Mouse (Mus musculus): ENCODE measurements around the gene Braf. TPM values are rescaled to one million over a fixed set of nuclear protein-coding genes. Genes with fewer than 3 reads are reported as not detected.
"Not testable (repeated sequence)": the region's sequence is repeated elsewhere in the genome, so short reads cannot be mapped to it uniquely, and the experiment has no call there.

The Braf gene
- total RNA-seq (2021) (10 to 100 TPM; 29.2 to 41.6 TPM), polyA plus RNA-seq (2012; rRNA removed) (3.1 and 4.0 TPM in 2 replicates)
- long read RNA-seq, partial matches to known transcripts: 0 of 1 reads
- long read RNA-seq, other reads (novel, unspliced or antisense): 1 of 1 reads

DNA sequence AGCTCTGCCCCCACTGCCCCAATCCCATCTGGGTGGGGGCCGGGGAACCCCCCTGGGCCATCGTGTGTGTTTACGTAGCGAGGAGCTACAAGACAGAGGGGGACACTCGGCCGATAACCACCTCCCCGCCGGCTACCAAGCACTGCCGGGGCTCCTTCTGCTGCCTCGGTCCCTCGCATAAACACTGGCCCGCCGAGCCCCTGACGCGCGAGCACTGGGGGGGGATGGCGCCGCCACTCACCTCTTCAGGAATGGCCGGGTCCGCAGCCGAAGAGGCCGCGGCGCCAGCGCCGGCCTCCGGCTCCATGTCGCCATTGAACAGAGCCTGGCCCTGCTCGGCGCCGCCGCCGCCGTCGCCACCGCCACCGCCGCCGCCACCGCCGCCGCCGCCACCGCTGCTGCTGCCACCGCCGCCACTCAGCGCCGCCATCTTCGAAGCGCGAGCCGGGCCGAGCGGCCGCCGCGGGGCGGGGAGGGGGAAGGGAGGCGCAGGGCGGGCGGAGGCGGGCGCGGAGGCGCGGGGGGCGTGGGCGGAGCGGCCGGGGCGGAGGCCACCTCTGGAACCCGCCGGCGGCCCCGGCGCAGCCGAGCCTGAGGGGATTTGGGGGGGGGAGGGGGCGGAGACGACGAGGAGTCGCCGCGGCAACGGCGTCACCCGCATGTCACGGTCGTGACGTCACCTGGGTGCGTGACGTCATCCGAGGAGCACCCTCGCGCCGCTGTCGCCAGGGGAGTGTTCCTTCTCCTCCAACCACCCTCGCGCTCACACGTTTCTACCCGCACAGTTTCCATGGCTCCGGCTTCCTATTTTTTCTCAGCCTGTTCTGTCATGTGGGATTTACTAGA lies at the start of gene Braf:
TSS of gene Braf (minus strand) at position 598 of the 846 bp plus-strand sequence.
- peak; percentile 89 for DNase-seq

DNA sequence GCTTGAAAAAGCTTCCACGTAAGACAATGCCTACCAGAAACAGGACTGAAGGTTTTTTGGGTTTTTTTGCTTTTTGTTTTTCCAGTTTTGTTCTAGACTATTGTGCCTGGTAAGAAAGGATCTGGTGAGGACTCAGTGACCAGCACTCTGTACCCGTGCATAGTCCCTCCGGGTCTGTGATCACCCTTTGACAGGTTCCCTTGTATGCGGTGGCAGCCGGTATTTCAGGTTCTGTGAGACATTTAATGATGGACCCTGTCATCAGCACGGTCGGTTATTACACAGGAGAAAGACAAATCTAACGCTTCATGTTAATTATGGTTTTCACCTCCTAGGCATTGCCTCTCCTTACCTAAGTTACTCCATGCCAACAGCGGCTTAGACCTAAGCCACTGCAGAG lies 49.8 kb upstream of the Braf start:
- DNase-seq: no peak

DNA sequence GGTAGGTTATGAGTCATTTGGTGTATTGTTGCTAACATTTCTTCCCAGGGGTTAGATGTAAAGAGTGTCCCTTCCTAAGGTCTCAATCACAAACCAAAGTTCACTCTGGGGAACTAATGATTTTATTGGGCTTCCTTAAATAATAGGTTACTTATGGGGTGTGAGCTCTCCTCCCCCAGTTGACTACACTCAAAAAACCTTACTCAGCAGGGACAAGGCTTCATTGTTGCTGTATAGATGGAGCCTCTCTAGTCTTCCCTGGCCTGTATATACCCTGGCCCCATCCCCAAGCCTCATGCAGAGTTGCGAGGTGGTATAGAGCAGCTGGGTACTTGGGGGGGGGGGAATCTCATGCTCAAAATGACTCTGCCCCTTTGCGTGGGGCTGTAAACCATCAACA lies 32.0 kb upstream of the Braf start:
- DNase-seq: no peak

DNA sequence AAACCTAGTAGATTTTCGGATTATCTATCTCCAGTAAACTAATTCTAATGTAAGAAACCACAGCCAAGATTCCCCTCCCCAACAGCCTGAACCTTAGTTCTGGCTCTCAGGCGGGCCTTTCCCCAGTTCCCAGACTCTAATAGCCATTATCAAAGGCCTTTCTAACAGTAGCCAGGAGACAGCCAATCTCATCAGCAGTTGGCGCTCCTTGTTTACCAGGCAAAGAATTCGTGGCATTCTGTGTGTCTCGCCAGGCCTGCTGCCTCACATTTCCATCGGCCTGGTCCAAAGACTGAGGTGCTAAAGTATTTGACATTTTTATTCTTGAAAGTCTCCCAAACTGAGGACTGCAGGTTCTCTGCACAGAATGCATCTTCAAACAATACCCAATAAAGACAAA lies 24.6 kb upstream of the Braf start:
- DNase-seq: no peak

DNA sequence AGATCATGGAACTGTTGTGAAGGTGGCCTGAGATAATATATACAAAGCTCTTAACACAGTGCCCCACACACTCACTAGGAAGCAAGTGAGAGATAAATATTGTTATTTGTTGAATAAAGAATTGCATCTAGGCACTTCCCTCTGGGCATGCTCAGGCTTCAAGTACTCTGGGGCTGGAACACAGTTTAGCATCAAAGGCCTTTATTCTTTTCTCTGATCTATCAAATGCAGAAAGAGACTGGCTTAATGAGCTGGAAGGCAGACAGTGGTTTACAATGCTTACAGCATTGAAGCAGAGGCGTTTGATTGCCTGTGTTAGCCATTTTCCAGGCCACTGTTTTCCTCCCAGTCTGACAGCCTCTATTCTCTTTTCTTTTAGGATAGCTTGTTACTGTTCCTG lies 21.8 kb upstream of the Braf start:
- DNase-seq: no peak

DNA sequence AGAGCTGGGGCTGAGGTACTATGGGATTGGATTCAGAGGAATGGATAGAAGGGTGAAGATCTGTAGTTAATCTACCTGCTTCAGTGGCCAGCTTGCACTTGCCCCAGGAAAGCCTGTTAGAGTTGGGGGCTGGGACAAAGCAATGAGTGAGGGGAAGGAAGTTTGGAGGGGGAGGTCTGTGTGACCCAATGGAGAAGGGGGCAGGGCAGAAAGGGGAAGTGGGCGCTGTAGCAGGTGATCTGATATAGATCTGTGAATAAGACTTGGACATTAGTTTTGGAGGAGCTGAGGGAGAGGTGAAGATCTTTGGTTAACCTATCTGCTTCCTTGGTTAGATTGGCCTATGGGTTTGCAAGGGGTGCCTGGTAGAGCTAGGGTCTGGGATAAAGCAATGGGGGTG lies 20.2 kb upstream of the Braf start:
- no peak for DNase-seq

DNA sequence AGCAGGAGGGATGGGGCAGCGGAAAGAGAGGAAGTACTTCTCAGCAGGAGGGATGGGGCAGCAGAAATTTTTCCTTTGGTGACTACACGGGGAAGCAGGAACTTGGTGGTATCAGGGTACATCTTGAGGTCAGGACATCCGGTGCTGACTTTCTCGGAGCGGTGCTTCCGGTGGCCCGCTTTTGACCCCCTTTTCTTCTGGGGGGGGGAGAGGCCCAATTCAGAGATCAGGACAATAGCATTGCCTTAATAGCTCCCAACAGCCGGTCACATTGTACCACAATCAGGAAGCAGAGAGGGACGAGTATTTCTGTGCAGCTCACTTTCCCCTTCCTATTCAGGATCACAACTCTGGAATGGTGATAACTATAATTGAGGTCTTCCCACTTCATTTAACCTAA lies 14.4 kb upstream of the Braf start:
- not testable (repeated sequence) for DNase-seq

DNA sequence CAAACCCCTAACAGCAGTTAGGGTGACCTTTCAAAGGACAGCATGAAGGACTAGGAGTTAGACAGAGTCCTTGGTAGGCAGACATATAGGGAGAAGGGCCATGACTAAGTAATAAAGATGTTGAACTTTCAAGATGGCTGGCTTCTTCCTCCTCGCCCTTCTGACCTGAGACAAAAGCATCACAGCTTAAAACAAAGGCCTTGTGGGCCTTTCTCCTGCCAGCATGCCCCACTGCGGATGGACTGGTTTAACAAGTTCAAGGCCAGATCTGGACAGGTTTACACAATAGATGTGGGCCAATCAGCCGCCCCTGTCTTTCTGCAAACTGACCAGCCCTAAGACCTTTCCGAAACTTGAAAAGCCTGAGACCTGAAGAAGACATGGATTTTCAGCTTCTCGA lies 2.8 kb upstream of the Braf start:
- no peak for DNase-seq

DNA sequence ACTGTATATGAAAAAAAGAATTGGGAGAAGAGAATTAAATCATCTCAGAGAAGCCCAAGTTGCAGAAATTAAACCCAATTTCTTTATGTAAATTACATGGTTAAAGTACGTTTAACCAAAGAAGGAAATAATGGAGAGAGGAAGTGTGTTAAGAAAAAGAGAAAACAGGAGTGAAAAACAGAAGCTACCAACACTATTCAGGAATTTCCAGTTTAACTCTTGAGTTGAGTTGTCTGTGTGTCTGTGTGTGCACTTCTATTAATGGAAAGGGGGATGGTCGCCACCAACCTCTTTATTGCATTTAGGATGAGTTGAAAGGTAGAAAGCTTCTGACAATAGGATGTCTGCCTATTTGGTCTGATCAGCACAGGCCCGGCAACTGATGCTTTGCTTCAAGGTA lies 886 bp upstream of the Braf start:
- no peak for DNase-seq

DNA sequence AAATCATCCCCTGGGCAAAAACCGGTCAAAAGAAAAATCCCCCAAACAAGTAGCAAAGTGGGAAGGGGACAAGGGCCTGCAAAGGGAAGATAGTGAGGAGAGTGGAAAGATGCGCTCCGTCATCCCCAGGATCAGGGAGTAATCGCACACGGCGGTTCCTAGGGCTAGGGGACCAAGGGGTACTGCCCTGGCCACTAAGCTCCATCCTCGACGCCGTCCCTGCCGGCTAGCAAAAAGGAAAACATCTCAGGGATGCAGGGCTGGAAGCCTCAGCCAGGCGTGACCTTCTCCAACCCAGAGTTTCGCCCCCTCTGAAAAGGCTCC lies 759 bp downstream of the Braf start:
- no peak for DNase-seq

DNA sequence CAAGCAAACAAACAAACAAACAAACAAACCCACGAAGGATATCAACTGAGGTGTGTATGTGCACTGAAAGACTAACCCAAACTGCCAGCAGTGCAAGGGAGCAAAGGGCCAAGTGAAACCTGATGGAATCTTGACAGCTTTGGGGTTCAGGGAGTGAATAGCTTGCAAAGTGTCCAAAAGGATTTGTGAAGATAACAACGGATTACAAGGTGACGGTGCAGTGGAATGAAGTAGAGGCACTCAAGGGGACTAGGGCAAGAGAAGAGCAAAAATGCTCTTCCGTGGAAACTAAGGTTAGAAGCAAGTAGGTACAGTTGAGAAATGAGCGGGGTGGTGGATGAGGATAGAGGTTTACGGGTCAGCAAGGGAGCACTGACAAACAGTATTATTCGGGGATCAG lies 1.2 kb downstream of the Braf start:
- DNase-seq: no peak

DNA sequence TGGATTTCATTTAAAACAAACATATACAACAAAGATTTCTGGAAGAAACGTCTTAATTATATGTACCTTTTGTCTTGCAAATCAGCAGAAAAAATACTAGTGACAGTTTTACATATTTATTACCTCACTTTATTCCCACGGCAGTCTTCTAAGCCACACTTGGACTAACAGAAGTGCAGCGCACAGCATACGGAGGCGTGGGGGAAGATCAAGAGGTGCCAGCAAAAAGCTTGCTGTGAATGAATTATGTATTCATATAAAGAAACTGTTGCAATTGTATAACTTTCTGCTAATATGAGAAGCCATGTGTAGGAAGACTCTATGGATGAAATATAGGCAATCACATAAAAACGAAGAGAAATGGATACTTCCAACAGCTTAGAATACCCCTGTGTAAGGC lies 6.7 kb downstream of the Braf start:
- DNase-seq: no peak

DNA sequence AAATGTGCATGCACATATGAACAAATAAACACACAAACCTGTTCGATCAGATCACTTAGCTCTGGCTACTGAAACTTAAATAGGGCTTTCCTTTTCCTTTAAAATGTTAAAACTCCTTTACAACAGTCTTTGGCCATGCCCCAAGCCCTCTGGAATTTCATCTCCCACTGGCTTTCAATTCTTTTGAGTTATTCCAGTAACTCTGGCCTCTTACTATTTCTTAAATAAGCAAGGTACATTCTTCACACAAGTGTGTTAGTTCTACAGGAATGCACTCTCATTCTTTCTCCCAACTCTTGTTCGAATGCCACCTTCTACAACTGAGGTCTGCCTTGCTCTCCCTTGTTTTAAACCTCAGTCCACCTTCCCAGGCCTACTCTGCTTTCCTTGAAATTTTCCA lies 8.2 kb downstream of the Braf start:
- DNase-seq: no peak

DNA sequence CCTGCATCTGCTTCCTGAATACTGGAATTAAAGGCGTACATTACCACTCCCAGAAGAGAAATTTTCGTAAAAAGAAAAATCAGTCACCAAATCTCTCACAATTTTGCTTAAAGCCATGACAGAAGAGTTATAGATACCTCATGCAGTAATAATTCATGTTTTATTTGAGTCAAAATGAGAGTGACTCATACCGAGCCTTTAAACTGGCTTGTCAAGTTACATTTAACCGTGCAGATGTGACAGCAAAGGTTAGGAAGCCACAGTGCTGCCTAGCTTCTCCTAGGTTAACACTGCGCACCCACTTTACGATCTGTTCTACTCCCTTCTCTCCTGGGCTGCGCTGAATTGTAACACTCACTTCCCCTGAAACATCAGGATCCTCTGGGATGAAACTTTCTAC lies 10.9 kb downstream of the Braf start:
- peak; percentile 15 for DNase-seq

DNA sequence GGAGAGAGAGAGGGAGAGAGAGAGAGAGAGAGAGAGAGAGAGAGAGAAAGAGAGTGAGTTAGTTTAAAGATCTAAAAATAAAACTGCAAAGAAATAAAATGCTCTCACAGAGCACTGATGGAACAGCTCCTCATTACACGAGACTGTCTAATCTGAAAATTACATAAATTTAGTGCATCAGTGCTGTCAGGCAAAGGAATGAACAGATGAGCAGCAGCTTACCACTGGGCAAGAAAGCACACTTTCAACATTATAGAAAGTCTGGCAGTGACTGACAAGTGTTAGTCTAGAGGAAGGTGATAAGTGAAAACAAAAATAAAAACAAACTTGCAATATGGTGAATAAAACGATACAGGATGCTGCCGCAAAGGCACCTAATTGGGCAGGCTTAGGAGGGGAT lies 11.9 kb downstream of the Braf start:
- no peak for DNase-seq

DNA sequence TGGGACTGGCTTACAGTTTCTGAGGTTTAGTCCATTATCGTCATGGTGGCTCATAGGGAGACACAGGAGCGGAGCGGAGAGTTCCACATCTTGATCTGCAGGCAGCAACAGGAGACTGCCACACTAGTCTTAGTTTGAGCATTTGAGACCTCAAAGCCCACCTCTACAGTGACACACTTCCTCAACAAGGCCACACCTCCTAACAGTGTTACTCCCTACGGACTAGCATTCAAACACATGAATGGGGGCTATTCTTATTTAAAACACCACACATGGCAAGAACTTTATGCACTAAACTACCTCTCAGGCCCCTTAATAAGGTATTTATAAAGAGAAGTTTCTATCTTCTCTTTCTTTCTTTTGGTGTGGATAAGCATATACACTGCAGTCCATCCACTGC lies 19.6 kb downstream of the Braf start:
- no peak for DNase-seq

DNA sequence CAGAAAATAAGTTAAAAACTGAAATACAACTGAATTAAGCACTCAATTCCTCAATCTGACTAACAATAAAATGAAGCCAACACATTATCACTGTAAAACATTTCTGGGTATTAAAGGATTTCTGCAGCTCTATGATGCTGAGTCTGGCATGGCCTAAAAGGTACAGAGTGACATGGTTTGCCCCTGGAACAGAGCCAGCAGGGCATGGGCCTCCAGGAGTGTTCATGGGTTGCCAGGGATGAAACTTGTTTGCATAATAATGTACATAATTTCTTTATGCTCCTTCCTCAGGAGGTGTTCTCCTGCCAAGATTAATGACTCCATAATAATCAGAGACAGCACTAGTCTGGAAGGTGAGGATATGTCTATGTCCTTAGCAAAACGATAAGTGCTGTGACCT lies 32.1 kb downstream of the Braf start:
- no peak for DNase-seq

DNA sequence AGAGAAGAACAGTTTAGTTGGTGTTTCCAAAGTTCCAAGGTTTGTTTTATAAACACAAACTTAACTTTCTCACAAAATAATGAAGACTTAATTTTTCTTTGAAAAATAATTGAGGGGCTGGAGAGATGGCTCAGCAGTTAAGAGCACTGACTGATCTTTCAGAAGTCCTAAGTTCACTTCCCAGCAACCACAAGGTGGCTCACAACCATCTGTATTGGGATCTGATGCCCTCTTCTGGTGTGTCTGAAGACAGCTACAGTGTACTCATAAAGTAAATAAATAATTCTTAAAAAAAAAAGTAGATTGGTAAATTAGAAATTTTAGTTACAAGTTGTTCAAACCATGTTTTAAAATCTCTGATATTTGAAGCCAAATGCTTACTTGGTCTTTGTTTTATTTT lies 38.4 kb downstream of the Braf start:
- DNase-seq: not testable (repeated sequence)

DNA sequence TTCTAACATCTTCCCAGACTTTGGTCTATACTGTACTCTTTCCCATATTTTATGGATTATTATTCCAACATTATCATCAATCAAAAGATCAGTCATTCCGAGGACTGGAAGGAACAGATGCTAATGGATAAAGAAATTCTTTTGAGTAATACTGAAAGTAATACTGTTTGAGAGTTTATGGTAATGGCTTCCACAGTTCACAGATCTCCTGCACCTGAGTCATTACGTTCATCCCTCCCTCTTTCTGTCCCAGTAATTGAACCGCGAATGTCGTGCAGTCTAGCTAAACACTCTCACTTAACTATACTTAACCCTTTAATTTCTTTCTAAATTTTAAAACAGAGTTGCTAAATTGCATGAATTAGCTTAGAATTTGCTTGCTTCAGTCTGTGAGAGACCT lies 43.5 kb downstream of the Braf start:
- no peak for DNase-seq

DNA sequence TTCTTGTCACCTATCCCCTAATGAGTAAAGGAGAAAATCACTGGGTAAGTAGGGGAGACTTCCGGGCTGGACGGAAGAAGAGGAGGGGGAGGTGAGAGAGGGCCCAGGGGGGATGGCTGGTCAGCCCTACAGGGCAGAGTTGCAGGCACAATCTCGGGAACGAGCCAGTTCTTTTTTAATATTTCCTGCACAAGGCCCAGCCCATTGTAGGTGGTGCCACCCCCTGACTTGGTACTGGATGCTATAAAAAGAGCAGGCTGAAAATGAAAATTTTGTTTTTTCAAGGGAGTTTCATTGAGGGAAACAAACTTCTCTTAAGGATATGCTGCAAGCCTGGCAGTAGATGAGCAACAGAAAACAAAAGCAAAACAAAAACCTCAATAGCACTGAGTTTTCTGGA lies 44.7 kb downstream of the Braf start:
- no peak for DNase-seq

DNA sequence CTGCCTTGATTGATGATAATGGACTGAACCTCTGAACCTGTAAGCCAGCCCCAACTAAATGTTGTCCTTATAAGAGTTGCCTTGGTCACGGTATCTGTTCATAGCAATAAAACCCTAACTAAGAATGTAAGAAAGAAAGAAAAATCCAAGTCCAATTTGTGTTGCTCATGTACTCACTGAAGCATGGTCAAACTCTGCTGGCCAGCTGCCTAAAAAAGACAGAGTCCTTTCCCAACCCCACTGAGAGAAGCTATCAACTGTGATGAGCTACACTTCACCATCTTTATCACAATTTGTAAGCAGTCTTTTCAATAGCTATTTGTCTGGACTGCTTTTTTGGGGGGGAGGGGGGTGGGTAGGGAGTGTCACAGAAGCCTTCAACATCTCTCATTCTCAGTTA lies 47.0 kb downstream of the Braf start:
- no peak for DNase-seq

DNA sequence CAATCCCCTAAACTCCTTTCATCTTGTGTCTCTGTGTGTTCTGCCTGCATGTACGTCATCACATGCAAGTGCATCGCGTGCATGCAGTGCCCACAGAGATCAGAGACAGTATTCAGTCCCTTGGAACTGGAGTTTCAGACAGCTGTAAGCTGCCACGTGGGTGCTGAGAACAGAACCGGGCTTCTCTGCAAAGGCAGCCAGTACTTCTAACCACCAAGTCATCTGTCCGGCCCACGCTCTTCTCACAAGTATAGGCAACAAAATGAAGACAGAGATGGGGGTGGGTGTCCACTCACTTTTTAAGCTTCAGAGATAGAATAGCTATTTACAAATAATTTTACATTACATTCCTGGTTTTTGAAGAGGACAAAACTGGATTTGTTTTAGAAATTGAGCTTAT lies 50.2 kb downstream of the Braf start:
- DNase-seq: no peak

DNA sequence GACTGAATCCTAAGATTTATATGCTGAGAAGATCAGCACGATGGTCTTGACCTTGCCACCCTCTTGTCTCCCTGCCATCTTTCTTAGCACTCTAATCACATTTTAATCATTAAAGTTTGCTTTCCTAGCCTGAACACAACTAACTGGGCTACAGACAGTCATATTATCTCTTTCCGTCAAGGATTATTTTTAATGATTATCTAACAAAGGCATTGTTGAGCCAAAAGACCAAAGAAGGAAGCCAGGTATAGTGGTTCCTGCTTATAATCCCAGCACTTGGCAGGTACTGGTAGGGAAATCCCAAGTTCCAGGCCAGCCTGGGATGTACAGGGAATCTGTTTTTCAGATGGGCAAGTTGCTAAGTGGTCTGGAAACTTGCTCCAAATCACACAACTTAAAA lies 114.0 kb downstream of the Braf start:
- no peak for DNase-seq

DNA sequence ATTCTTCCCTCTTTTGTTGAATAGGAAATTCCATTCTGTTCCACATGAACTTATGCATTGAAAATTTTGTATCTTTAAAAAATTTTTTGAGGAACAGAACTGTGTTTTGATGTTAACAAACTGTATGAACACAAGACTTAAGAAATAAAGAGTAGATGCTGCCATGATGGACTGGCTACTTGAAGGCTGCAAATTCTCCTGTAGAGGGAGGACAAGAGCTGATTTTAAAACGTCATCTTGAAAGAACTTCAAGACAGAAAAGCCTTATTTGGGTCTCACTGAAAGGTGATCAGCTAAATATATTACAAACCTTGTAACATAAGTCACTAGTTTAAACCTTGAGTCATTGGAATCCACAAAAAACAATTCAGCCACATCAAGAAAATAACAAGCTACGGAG lies 115.1 kb downstream of the Braf start:
- no peak for DNase-seq

DNA sequence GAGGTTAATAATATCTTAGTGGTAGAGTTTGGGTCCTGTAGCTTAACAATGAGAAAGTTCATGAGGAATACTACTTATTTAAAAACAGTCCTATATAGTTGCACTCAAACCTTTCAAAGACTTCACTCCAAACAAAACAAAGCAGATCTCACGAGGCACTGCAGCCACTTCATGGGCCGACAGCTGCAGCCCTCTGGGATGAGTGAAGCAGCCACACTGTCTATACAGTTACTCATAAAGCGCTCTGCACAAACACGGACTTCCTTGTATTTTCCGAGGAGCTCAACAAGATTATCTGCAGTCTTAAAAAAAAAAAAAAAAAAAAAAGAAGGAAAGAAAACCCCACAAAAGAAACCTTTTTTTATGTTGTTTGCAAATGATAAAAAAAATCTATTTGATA lies 117.9 kb downstream of the Braf start:
- no peak for DNase-seq
